In the genomic region with DNA sequence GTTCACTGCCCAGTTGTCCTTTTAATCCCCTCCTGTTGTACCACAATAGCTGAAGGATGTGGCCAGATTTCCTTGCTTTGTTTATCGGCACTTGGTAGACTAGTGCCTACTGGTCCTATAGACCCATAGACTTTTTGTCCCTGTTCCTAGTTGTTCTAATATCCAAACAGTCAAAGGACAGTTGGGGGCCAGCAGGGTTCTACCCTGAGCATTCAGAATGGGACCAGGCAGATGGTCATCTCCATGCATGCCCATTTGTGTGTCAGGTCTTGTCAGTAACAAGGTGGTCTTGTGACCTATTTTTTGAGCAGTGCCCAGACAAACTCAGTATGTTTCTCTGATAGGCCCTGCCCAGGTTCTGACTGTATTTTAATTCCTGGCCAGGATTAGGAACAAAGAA, we compare ENCODE assay signal across 9 mouse cellular contexts. TPM values are rescaled to one million over a fixed set of nuclear protein-coding genes. Genes with fewer than 3 reads are reported as not detected.
DNase-seq lines count a peak whose midpoint lies in the region; ATAC-seq and TF ChIP-seq lines count a peak whose summit lies in the region.
"Had no signal": no experiment of that assay in that cellular context is flagged by ENCODE, and none has a peak within 500 bp of the region (broad histone marks: within the 10 kb centered on the region; RNA-seq: fewer than 3 reads in every experiment).

No protein-coding gene starts in this region.

- no peak for ATAC-seq in heart, embryonic 15.5 days (replicated peaks; ENCODE audit: insufficient number of reproducible peaks, insufficient read depth, low FRiP score, low read depth)
- ATAC-seq in forebrain, postnatal 0 days, result no peak
- ATAC-seq in midbrain, embryonic 11.5 days (ENCODE audit: low FRiP score), result no peak

- peak overlapping the region; percentile 88 for H3K27ac ChIP-seq in heart, embryonic 15.5 days
- H3K27ac ChIP-seq in bone marrow, adult 2 months (ENCODE audit: control insufficient read depth, insufficient read depth, low read depth, low read length, poor library complexity), result no peak overlapping the region
- peak overlapping the region; percentile 78 for H3K27ac ChIP-seq in forebrain, postnatal 0 days (ENCODE audit: low read depth, low read length)
- H3K27ac ChIP-seq in midbrain, embryonic 11.5 days (ENCODE audit: low read depth, low read length), result no peak overlapping the region

- peaks cover 47% of the 10 kb centered on the region for H3K4me1 ChIP-seq in heart, embryonic 15.5 days (replicated peaks)
- H3K4me1 ChIP-seq in bone marrow, adult 2 months (ENCODE audit: control insufficient read depth, insufficient read depth, low read length), result peaks cover 9% of the 10 kb centered on the region
- H3K4me1 ChIP-seq in forebrain, postnatal 0 days (ENCODE audit: insufficient read depth), result peaks cover 10% of the 10 kb centered on the region
- H3K4me1 ChIP-seq in midbrain, embryonic 11.5 days (ENCODE audit: control insufficient read depth, insufficient read depth, low read length), result peaks cover 18% of the 10 kb centered on the region

- peak overlapping the region; percentile 78 for H3K9ac ChIP-seq in heart, embryonic 15.5 days
- H3K9ac ChIP-seq in forebrain, postnatal 0 days, result peak overlapping the region; percentile 82
- peak overlapping the region; percentile 83 for H3K9ac ChIP-seq in midbrain, embryonic 11.5 days (ENCODE audit: low read length)

- TF ChIP-seq CTCF in bone marrow, adult 2 months (IDR thresholded peaks at IDR 0.05; ENCODE audit: control insufficient read depth, insufficient read depth, low read length), result no peak
- no peak for TF ChIP-seq CTCF in forebrain, postnatal 0 days (IDR thresholded peaks at IDR 0.05; ENCODE audit: low read depth)

- TF ChIP-seq POLR2A in bone marrow, adult 2 months (IDR thresholded peaks at IDR 0.05; ENCODE audit: borderline replicate concordance, control insufficient read depth, low read depth, low read length), result no peak

- DNase-seq in heart, adult 8-10 months (ENCODE audit: low spot score), result no peak
- DNase-seq in forebrain, postnatal 0 days, result no peak
- DNase-seq in midbrain, embryonic 11.5 days (ENCODE audit: low spot score, missing footprints), result no peak
- no peak for DNase-seq in thymus, postnatal 0 days (ENCODE audit: low spot score)
- DNase-seq in right cerebral cortex, postnatal 10 days (ENCODE audit: low spot score in 2 of 2), result no peak
- no peak for DNase-seq in left cerebral cortex, postnatal 10 days (ENCODE audit: extremely low spot score in 1 of 2, low spot score in 2 of 2)

- H3K36me3 ChIP-seq in heart, embryonic 15.5 days, result peaks cover 20% of the 10 kb centered on the region
- H3K36me3 ChIP-seq in forebrain, postnatal 0 days (ENCODE audit: insufficient read depth), result peaks cover 25% of the 10 kb centered on the region
- H3K36me3 ChIP-seq in midbrain, embryonic 11.5 days (ENCODE audit: control insufficient read depth, insufficient read depth, low read length), result 0 out of 2 replicates have a peak, but pooled peaks cover 5% of the 10 kb centered on the region

- WGBS in heart, embryonic 15.5 days, result 33% methylated on average over 1 of the region's 1 CpGs
- WGBS in bone marrow, adult 2 months, result 10% methylated on average over 1 of the region's 1 CpGs
- WGBS in forebrain, postnatal 0 days, result 15% methylated on average over 1 of the region's 1 CpGs
- WGBS in midbrain, embryonic 11.5 days, result 21% methylated on average over 1 of the region's 1 CpGs

- no peaks in the 10 kb centered on the region for H3K9me3 ChIP-seq in heart, embryonic 15.5 days (replicated peaks)
- H3K9me3 ChIP-seq in forebrain, postnatal 0 days (ENCODE audit: low read length), result no peaks in the 10 kb centered on the region
- no peaks in the 10 kb centered on the region for H3K9me3 ChIP-seq in midbrain, embryonic 11.5 days (ENCODE audit: control insufficient read depth, low read length)

- intact Hi-C loops in left cerebral cortex, postnatal 10 days (cut with DNase I), result no loop called here

- H3K4me3 ChIP-seq in heart, embryonic 15.5 days, result peak overlapping the region; percentile 70
- peak overlapping the region; percentile 87 for H3K4me3 ChIP-seq in bone marrow, adult 2 months (replicated peaks; ENCODE audit: control insufficient read depth, low read depth, low read length)
- peak overlapping the region; percentile 62 for H3K4me3 ChIP-seq in forebrain, postnatal 0 days (ENCODE audit: low read depth, low read length)
- peak overlapping the region; percentile 71 for H3K4me3 ChIP-seq in midbrain, embryonic 11.5 days (ENCODE audit: low read depth, low read length)

- H3K4me2 ChIP-seq in heart, embryonic 15.5 days, result peak overlapping the region; percentile 85
- peak overlapping the region; percentile 80 for H3K4me2 ChIP-seq in forebrain, postnatal 0 days (ENCODE audit: low read depth)
- peak overlapping the region; percentile 81 for H3K4me2 ChIP-seq in midbrain, embryonic 11.5 days

- H3K27me3 ChIP-seq in heart, embryonic 15.5 days, result no peaks in the 10 kb centered on the region
- H3K27me3 ChIP-seq in forebrain, postnatal 0 days (ENCODE audit: insufficient read depth, low read length), result peaks cover 9% of the 10 kb centered on the region
- peaks cover 15% of the 10 kb centered on the region for H3K27me3 ChIP-seq in midbrain, embryonic 11.5 days (ENCODE audit: control insufficient read depth, insufficient read depth, low read length)
- H3K27me3 ChIP-seq: Patski had no signal

RNA-seq across cellular contexts. Expression of gene Mpg, which starts 0.7 kb away (rescaled TPM):
- 14.3 and 22.4 TPM in 2 replicates for polyA plus RNA-seq in heart, embryonic 15.5 days (2015; fragmentation: Nextera tagmentation; extraction: Ambion mirVana)
- total RNA-seq in heart, adult 8-10 months (2022), result 1 to 10 TPM; 5.5 to 7.7 (median 6.2) TPM
- polyA plus RNA-seq in bone marrow, adult 2 months (2011; ENCODE audit: insufficient read depth, insufficient read length, low replicate concordance, missing spikeins), result 10.9 and 20.1 TPM in 2 replicates
- 28.4 and 29.7 TPM in 2 replicates for total RNA-seq in forebrain, postnatal 0 days (2014; rRNA removed)
- polyA plus RNA-seq in forebrain, postnatal 0 days (2015; fragmentation: Nextera tagmentation; extraction: Ambion mirVana), result 26.4 and 31.0 TPM in 2 replicates
- polyA plus RNA-seq in midbrain, embryonic 11.5 days (2014; fragmentation: Nextera tagmentation; extraction: Ambion mirVana), result 24.8 and 27.2 TPM in 2 replicates
- polyA plus RNA-seq in thymus, postnatal 0 days (2015; fragmentation: Nextera tagmentation; extraction: Ambion mirVana), result 30.0 and 36.0 TPM in 2 replicates
- total RNA-seq in left cerebral cortex, postnatal 10 days (2021), result 10 to 100 TPM; 18.7 to 19.8 TPM

RNA-seq across cellular contexts. Expression of gene Rhbdf1, which starts 4.9 kb away (rescaled TPM):
- polyA plus RNA-seq in heart, embryonic 15.5 days (2015; fragmentation: Nextera tagmentation; extraction: Ambion mirVana), result 35.6 and 42.8 TPM in 2 replicates
- total RNA-seq in heart, adult 8-10 months (2022), result 10 to 100 TPM; 20.4 to 26.8 (median 23.0) TPM
- polyA plus RNA-seq in bone marrow, adult 2 months (2011; ENCODE audit: insufficient read depth, insufficient read length, low replicate concordance, missing spikeins), result 2.4 and 4.2 TPM in 2 replicates
- total RNA-seq in forebrain, postnatal 0 days (2014; rRNA removed), result 16.3 and 23.2 TPM in 2 replicates
- 14.7 and 17.9 TPM in 2 replicates for polyA plus RNA-seq in forebrain, postnatal 0 days (2015; fragmentation: Nextera tagmentation; extraction: Ambion mirVana)
- polyA plus RNA-seq in midbrain, embryonic 11.5 days (2014; fragmentation: Nextera tagmentation; extraction: Ambion mirVana), result 13.2 and 14.1 TPM in 2 replicates
- polyA plus RNA-seq in thymus, postnatal 0 days (2015; fragmentation: Nextera tagmentation; extraction: Ambion mirVana), result 10.6 and 11.2 TPM in 2 replicates
- total RNA-seq in left cerebral cortex, postnatal 10 days (2021), result 10 to 100 TPM; 16.4 to 21.8 TPM

RNA-seq across cellular contexts. Expression of gene Snrnp25, which starts 21.8 kb away (rescaled TPM):
- polyA plus RNA-seq in heart, embryonic 15.5 days (2015; fragmentation: Nextera tagmentation; extraction: Ambion mirVana), result 34.5 and 45.1 TPM in 2 replicates
- total RNA-seq in heart, adult 8-10 months (2022), result 10 to 100 TPM in 3 of 4 experiments, 1 to 10 TPM in 1; 9.7 to 14.0 (median 11.8) TPM
- 61.6 and 71.3 TPM in 2 replicates for polyA plus RNA-seq in bone marrow, adult 2 months (2011; ENCODE audit: insufficient read depth, insufficient read length, low replicate concordance, missing spikeins)
- 15.2 and 34.0 TPM in 2 replicates for total RNA-seq in forebrain, postnatal 0 days (2014; rRNA removed)
- polyA plus RNA-seq in forebrain, postnatal 0 days (2015; fragmentation: Nextera tagmentation; extraction: Ambion mirVana), result 50.4 and 58.0 TPM in 2 replicates
- polyA plus RNA-seq in midbrain, embryonic 11.5 days (2014; fragmentation: Nextera tagmentation; extraction: Ambion mirVana), result 77.0 and 87.0 TPM in 2 replicates
- polyA plus RNA-seq in thymus, postnatal 0 days (2015; fragmentation: Nextera tagmentation; extraction: Ambion mirVana), result 103 TPM in 2 replicates
- total RNA-seq in left cerebral cortex, postnatal 10 days (2021), result 10 to 100 TPM; 25.9 to 28.4 TPM

RNA-seq across cellular contexts. Expression of gene Il9r, which starts 27.0 kb away (rescaled TPM):
- 0.09 and 0.77 TPM in 2 replicates for polyA plus RNA-seq in heart, embryonic 15.5 days (2015; fragmentation: Nextera tagmentation; extraction: Ambion mirVana)
- under 1 TPM in 3 of 4 experiments, not detected in 1; 0.05 to 0.40 (median 0.09) TPM for total RNA-seq in heart, adult 8-10 months (2022)
- 0.55 and 0.79 TPM in 2 replicates for polyA plus RNA-seq in bone marrow, adult 2 months (2011; ENCODE audit: insufficient read depth, insufficient read length, low replicate concordance, missing spikeins)
- not detected in 2 replicates for total RNA-seq in forebrain, postnatal 0 days (2014; rRNA removed)
- not detected in 2 replicates for polyA plus RNA-seq in forebrain, postnatal 0 days (2015; fragmentation: Nextera tagmentation; extraction: Ambion mirVana)
- not detected in 2 replicates for polyA plus RNA-seq in midbrain, embryonic 11.5 days (2014; fragmentation: Nextera tagmentation; extraction: Ambion mirVana)
- polyA plus RNA-seq in thymus, postnatal 0 days (2015; fragmentation: Nextera tagmentation; extraction: Ambion mirVana), result 5.3 and 5.7 TPM in 2 replicates
- total RNA-seq in left cerebral cortex, postnatal 10 days (2021), result not detected
- polyA plus RNA-seq: Patski had no signal

RNA-seq across cellular contexts. Expression of gene Nprl3, which starts 40.5 kb away (rescaled TPM):
- polyA plus RNA-seq in heart, embryonic 15.5 days (2015; fragmentation: Nextera tagmentation; extraction: Ambion mirVana), result 29.8 and 33.6 TPM in 2 replicates
- 10 to 100 TPM; 27.3 to 29.9 (median 28.3) TPM for total RNA-seq in heart, adult 8-10 months (2022)
- polyA plus RNA-seq in bone marrow, adult 2 months (2011; ENCODE audit: insufficient read depth, insufficient read length, low replicate concordance, missing spikeins), result 69.5 and 75.3 TPM in 2 replicates
- 34.6 and 51.9 TPM in 2 replicates for total RNA-seq in forebrain, postnatal 0 days (2014; rRNA removed)
- polyA plus RNA-seq in forebrain, postnatal 0 days (2015; fragmentation: Nextera tagmentation; extraction: Ambion mirVana), result 32.0 and 38.1 TPM in 2 replicates
- polyA plus RNA-seq in midbrain, embryonic 11.5 days (2014; fragmentation: Nextera tagmentation; extraction: Ambion mirVana), result 28.3 and 34.0 TPM in 2 replicates
- polyA plus RNA-seq in thymus, postnatal 0 days (2015; fragmentation: Nextera tagmentation; extraction: Ambion mirVana), result 38.5 and 39.4 TPM in 2 replicates
- total RNA-seq in left cerebral cortex, postnatal 10 days (2021), result 10 to 100 TPM; 55.9 to 60.0 TPM

Comparison
In these comparisons a context has a peak if more than half of its experiments do, and no peak if none do; other contexts are left out.
1. H3K27ac ChIP-seq: peak in heart, embryonic 15.5 days (single experiment) and forebrain, postnatal 0 days (single experiment); none in bone marrow, adult 2 months (single experiment) and midbrain, embryonic 11.5 days (single experiment).
2. Peak in every context shown above with its lines, with median percentiles within 50 percentile points of each other: H3K4me2 ChIP-seq, H3K4me3 ChIP-seq and H3K9ac ChIP-seq.